Mouse (Mus musculus): Measurements from ENCODE around the gene Ndufv1.
"Not testable (repeated sequence)": the region's sequence is repeated elsewhere in the genome, so short reads cannot be mapped to it uniquely, and the experiment has no call there.

Ndufv1 gene

DNA sequence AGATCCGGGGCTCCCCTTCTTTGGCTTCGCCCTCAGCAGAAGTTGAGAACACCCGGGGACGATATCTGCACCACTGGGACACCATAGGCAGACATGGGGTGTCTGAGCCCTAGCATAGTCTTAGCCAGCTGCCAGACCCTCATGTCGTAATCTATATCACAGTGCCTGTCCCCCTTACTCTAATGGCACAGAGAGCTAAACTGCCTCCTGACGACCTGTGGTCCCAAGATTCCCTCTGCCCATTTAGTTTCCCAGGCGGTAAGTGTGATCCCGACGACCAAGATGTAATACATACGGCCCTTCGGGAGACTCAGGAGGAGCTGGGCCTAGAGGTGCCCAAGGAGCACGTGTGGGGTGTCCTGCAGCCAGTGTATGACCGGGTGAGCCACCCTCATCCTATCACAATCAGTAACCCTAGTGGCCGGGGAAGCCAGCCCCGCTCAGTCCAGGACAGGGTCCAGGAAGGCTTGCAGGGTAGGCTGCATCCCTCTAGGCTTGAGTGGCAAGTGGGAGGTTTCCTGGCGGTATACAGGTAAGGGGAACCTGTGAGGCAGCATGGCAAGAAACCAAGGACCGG, 11.6 kb downstream of the Ndufv1 start:
- DNase-seq, result peak; percentile 47

DNA sequence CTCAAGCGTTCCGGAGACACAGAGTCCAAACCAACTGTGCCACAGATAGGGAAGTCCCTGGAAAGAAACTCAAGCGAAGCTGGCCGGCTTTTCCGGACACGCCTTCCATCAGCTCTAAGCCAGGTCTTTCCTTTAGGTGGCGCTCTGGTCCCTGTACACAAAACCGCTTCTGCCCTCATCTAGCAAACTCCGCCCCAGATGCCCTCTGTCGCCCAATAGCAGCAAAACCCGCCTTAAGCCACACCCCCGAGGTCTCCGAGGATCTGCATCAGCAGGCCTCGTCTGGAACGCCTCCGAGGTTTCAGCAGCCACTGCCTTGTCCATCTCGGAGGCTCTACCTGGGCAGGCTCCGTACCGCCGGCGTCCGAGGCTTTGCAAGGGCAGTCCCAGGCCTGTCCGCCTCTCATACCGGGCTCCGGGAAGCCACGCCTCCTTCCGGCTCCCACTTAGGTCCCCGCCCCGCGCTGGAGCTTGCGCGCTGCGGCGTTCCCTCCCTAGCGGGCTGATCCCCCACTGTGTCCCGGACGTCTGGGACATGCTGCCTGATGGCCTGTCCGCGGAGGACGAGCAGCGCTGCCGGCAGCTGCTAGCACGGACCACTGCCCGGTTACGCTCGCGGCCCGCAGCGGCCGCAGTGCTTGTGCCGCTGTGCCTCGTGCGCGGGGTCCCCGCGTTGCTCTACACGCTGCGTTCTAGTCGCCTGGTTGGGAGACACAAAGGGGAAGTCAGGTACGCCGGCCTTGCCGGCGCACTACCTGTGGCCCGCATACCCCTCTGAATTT, 12.3 kb downstream of the Ndufv1 start, which contains the start of the genes Nudt8 and Gm49405:
Gene Nudt8, plus strand, starts transcription at position 462 of the 782 bp plus-strand sequence.
Gene Gm49405, plus strand, starts transcription at position 508 of the 782 bp plus-strand sequence.
- DNase-seq, result peak; percentile 99

DNA sequence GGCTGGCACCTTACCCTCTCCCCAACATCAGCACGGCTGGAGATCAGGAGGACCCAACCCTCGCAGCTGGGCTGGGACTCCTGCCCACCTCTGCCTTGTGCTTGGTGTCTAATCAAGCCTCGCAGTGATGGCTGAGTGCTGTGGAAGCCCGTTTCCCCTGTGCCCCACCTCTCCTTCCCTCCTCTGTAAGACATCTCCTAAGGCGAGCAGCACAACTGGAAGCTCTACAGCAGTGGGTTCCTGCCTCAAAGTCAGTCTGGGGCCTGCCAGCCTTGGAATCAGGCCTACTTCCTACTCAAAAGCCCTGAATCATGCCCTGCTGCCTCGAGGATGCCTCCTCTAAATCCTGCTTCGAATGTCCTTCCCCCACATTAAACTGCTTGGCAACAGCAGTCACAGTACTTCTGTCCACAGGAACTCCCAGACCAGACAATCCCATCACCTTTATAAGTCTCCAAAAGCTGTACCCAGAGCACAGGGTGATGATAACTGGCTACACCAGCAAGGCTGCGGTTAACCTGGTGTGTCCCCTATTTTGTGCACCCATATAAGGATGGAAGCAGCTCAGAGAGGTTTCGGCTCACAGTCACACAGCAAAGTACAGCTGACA, 13.4 kb downstream of the Ndufv1 start:
- DNase-seq, result peak; percentile 59

DNA sequence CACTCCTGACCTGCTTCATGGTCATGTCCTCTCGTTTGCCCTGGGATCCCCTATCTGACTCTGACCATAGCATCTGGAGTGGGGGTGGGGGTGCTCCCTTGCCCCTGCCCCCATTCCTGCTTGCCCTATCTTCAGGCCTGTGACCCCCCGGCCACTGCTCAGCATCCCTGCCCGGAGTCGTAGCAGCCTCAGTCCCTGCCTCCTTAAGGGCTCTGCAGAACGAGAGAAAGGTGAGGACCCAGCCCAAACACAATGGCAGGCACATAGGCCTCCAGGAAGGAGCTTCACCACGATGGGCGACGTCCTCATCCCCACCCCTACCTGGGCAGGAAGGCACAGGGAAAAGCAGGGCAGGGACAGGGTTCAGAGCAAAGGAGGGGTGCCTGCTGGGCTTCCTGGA, 14.3 kb downstream of the Ndufv1 start:
- peak; percentile 54 for DNase-seq

DNA sequence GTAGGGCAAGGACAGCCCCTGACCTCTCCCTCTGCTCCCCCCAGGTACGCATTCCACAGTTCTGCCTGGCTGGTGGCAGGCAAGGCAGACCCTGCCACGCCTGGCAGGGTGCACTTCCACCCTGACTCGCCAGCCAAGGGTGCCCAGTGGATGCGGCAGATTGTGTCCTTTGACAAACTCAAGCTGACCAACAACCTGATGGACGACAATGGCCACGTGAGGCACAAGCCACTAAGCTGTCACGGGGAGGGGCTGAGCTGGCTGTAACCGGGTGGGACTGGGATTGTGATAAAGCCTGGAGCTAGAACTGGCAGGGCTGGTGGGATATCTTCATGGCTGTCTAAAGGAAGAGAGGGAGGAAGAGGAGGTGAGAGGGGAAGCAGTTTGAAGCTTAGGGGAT, 15.4 kb downstream of the Ndufv1 start:
- DNase-seq, result no peak

DNA sequence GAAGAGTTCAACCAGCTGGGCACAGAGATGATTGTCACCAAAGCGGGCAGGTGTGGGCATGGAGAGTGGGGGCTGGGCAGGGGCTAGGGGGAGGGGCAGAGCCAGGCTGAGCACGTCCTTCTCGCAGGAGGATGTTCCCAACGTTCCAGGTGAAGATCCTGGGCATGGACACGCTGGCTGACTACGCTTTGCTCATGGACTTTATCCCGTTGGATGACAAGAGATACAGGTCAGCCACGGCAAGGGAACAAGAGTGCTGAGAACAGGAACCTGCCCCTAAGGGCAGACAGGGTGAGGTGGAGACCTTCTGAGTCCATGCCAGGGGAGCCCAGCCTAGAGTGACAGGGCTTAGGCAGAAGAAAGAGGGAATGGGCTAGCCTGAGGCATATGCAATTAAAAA, 15.9 kb downstream of the Ndufv1 start:
- no peak for DNase-seq

DNA sequence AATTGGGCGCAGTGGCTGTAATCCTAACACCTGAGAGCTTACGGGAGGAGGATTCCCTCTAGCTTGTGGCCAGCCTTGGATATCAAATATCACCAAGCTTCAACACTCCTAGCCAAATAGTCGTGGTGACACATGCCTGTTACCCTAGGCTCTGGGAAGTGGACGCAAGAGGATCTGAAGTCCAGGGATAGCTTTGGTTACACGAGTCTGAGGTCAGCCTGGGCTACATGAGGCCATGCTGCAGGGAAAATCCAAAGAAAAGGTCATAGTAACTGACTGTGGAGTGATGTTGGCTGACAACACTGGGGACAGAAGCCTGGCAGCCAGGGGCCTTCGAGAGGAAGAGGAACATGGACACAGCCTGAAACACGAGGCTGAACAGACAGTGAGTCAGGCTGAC, 16.5 kb downstream of the Ndufv1 start:
- DNase-seq, result no peak

DNA sequence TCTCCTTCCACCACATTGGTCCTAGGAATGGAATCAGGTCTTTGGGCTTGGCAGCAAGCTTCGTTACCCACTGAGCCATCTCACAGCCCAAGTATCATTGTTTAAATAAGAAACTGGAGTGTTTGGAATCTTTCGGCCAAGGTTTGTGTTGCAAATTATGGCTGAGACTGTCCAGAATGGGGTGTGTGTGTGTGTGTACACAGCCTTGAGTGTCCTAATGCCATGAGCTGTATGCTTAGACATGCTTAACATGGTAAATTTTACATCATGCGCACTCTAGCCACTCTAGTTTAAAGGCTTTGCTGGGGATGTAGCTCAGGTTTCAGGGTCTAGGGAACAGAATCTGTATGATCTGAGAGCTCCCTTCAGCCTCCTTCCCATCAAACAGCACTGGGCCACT, 17.1 kb downstream of the Ndufv1 start:
- DNase-seq, result no peak

DNA sequence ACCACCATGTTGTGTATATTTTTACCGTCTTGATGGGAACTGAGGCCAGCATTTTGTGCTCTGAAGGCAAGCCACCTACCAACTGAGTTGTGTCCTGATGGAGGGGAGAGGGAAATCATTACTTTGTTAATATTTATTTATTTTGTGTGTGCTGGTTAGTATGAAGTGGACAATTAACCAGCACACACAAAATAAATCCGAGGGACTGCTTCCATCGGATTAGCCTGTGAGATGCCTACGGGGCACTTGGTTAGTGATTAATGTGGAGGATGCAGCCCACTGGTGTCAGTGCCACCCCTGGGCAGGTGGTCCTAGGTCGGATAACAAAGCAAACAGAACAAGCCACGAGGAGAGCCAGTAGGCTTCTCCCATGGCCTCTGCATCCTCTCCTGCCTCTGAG, 17.7 kb downstream of the Ndufv1 start:
- DNase-seq, result no peak

DNA sequence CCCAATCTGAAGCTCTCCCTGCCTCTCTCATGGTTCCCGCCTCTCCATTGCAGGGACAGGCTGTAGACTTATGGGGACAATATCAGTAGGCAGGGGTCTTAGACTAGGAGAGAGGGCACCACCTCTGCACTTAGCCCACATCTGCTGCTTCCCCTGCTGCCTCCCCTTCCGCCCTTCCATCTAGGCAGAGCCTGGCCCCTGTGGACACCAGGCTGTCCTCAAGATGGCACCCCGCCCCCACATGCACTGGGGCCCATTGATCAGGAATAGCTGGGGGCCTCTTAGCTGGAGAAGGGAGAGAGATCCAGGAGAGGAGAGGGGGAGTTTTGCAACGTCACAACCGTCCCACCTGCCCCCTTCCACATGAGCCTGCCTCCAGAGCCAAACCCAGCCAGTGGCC, 20.2 kb downstream of the Ndufv1 start, which contains the start of gene Tbx10:
Gene Tbx10, plus strand, starts transcription at position 337 of the 400 bp plus-strand sequence.
- no peak for DNase-seq

DNA sequence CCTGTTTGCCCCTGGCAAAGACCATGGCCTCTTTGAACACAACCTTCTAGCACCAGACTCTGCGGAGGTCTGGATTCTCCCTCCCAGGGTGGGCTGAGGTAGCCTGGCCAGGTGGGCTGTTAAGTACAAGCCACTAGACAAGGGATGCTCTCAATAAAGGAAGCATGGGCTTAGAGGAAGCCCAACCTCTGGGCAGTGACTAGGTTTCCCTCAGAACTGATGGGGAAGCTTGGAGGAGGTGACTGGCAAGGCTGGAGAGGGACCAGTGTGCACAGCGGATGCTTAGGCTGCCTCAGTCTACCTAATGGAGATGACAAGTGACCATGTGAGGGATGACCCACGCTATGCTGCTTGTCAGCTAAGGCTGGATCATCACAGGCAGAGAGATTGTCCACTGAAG, 20.6 kb downstream of the Ndufv1 start:
- DNase-seq, result no peak

DNA sequence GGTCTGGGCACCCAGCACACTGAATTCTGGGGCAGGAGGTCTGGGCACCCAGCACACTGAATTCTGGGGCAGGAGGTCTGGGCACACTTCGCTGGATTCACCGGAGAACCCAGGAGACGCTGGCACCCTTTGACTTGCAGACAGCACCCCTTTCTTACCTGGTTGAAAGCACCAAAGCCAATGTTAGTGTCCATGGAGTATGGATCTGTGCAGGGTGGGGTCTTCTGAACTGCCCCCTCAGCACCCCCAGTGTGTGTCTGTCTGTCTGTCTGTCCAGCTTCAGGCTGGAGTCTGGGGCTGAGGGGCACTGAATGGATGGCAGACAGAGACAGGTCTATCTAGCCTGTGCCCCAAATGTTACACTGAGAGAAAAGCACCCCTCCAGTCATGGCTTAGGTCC, 21.0 kb downstream of the Ndufv1 start:
- no peak for DNase-seq

DNA sequence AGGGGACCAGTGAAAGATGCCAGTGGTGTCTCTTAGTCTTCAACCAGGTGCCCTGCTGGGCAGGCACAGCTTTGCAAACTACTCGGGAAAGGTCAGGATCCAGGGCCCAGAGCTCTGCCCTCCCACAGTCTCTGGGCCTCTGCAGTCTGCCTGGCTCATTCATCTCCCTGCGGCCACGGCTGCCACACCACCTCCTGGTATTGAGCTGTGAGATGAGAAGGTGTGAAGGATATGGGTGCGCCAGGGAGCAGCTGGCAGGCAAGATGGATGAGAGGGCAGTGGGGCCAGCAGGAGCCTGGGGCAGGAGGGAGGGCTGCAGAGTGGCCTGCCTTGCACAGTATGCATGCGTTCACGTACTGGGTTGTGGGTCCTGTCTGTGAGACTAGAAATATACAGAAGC, 21.8 kb downstream of the Ndufv1 start:
- DNase-seq, result no peak

DNA sequence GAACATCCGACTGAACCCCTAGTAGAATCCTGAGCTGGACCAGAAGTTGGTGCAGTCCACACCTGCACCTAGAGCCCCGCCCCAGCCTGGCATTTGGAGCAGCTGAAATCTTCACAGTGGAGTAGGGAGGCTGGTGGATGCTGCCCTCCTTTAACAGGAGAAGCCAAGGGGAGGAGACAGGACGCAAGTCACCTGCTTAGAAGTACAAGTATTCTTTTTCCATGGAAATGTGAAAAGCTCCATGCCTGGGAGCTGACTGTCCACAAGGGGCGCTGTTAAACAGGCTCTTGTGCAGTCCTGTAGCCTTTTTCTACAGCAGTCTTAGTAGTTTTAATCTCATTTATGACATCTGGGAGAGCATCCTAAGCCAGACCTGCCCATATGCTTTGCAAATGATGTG, 23.9 kb downstream of the Ndufv1 start:
- no peak for DNase-seq

DNA sequence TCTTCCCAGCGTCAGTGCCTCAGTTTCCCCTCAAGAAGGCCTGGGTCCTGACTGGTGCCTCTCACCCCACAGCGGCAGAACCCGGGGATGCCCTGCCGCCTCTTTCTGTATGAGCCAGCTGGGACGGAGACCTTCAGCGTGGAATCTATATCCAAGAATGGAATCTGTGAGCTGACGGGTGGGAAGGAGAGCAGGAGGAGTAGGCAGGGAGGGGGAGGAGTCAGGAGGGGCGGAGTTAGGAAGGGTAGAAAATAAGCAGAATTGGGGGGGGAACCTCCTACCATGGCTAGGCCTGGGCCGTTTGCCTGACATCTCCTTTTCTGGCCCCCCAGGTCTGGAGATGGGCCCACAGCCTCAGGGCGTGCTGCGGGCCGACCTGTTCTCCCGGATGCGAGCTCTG, 24.5 kb downstream of the Ndufv1 start:
- no peak for DNase-seq

DNA sequence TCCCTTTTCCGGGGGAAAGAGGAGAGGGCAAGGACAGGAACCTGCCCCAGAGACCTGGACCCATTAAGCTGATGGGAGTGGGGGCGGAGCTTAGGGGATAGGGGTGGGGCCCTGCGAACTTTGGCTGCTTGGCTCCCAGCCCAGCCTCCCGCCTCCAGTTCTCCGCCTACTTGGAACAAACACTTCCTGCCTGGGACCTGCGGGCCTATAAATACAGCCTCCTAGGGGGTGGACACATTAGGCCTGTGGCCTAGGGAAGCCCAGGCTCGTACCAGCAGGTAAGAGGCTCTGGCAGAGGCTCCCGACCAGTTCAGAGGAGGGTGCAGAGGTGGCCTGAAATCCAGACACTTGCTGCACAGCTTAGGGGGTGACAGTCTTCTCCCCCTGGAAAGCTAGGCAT, 26.3 kb downstream of the Ndufv1 start, which contains the start of gene Acy3:
Gene Acy3, plus strand, starts transcription at position 237 of the 400 bp plus-strand sequence.
- peak; percentile 33 for DNase-seq

DNA sequence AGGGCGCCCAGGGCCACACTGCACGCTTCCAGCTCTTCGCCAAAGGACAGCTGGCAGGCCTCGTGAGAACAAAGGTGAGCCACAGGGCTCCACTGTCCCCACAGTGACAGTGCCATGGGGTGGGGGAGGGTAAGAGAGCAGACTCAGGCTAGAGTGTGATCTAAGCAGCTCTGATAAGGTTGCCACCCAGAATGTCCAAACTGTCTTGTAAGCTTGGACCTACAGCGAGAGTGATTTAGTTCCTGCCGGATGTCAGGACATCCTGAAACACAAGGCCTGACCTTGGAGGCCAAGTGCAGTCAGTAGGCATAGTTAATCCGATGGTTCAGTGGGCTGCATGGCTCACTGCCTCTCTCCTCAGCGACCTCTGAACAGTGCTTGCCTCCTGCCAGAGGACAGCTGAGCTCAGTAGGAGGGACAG, 27.3 kb downstream of the Ndufv1 start:
- DNase-seq, result no peak

DNA sequence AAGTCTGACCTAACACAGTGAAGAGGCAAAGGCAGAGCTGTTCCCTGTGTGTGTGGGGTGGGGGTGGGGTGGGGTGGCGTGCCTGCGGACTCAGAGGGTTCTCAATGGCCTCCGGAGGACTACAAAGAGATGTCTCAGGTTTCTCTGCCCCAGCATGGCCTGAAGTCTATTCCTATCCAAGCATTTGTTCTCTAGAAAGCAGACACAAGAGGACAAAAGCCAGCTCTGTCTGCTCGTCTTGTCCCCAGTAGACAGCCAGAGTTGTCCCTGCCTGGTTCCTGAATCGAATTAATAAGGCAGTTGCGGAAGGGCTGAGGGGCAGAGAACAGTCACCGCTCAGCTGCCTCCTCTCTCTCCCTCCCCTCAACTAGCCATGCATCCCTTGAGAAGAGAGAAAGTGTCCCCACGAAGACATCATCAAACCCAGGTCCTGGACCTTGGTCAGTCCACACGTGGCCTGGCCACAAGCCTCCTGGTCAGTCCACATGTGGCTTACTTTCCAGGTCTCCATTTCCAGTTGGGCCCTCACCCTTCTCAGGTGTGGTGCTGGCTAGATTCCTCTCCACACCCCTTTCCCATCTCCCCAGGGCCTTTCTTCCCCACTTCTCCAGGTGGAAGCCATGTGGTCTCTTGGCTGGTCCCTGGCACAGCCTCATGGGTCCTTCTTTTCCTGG, 28.9 kb downstream of the Ndufv1 start:
- no peak for DNase-seq

DNA sequence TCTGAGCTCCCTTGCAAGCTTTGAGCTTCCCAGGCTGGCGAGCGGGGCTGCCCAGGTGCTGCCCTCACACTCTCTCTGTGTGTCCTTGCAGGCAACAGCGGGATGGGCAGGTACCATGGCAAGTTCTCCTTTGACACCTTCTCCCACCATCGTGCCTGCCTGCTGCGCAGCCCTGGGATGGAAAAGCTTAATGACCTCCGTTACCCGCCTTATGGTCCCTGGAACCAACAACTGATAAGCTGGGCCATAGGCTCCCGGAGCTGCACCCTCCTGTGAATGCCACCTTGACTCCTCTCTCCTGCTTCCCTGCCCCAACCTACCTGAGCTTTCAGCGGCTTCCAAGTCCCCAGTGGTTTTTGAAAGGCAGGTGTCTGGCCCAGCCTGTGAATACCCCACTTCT, 31.7 kb downstream of the Ndufv1 start:
- no peak for DNase-seq

DNA sequence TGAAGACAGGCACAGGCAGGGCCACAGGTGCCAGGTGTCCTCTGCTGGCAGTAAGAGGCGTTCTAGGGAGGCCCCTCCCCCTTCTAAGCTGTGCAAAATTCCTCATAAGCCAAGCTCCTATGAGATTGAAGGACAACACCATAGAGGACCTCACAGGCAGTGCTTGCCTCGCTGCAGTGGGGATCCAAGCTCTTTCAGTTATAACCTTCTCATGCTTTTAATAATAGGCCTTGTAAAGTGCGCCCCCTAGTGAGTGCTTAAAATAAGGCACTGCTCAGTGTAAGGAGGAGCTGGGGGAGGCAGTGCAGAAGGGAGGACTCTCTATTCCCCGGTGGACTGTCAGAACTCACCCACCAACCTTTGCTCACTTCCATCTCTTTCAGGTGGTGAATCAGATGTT, 32.3 kb downstream of the Ndufv1 start:
- peak; percentile 81 for DNase-seq

DNA sequence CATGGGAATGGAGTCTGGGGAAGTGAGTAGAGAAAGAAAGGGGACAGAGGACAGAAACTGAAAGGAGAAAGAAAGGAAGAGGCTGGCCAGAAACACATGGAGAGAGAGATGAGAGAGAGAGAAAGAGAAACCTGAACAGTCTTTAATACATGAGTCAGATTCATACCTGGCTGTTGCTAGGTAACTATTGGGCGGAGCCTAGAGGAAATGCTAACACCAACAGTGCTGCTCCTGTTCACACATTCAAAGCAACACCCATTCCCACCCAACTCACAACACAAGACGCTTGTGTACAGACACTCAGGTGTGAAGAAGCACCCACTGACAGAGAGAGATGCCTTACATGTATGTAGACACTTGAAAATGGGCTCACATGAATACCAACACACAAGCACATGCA, 36.7 kb downstream of the Ndufv1 start:
- DNase-seq, result no peak

DNA sequence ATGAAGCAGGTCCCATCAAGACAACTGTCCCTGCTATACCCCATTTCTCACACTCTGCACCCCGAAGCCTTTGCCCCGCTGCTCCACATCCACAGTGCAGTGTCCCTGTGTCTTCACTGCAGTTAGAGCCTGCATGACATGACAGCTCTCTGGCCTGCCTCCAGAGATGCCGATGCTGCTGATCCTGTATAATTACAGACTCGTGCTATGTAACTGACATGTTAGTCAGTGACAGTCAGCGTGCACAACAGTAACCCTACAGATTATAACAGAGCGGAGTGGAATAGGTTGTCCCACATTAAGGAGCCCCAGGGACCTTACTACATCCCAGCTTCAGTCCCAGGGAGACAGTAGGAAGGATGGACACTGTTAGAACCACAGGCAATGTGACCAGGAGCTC, 38.0 kb downstream of the Ndufv1 start:
- not testable (repeated sequence) for DNase-seq

DNA sequence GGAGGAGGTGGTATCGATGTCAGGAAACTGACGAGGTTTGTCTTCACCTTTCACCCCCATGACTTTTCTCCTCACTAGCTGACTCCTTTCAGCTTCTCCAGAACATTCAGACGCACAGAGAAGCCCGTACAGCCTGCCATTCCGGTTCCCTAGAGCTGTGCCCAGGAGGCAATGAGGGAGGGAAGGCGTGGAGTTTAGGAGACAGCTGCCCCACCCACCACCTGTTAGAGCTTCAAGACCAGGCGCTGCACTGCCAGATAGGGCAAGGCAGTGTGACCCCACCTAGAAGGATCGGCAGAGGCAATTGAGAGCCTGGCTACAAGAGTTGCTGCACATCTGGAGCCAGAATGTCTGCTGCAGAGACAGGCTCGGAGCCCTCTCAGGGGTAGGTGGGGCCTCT, 40.4 kb downstream of the Ndufv1 start, which contains the start of gene Aldh3b2:
Gene Aldh3b2, plus strand, starts transcription at position 100 of the 400 bp plus-strand sequence.
- DNase-seq, result no peak
